Mouse (Mus musculus): ENCODE measurements around the gene Osbpl10. TPM values are rescaled to one million over a fixed set of nuclear protein-coding genes. Genes with fewer than 3 reads are reported as not detected.

Osbpl10 gene
- total and polyA plus RNA-seq, 3 experiments: 0.19 TPM; not detected in 2

GRCm38 (mm10) chr9:115230141-115230540, 251.8 kb downstream of the Osbpl10 start:
- Histone ChIP-seq H3K4me1 (ENCODE audit: control insufficient read depth in 1 of 2, insufficient read depth in 2 of 2) (peaks cover 0 to 11% of the 10 kb centered on the region in 2 experiments; a peak in 1 of 4 replicates), H3K9ac (ENCODE audit: insufficient read depth, low read depth) (no peak overlapping the region), H3K79me2 (replicated peaks; ENCODE audit: control insufficient read depth, extremely low read depth, insufficient read depth, poor library complexity, severe bottlenecking) (no peaks in the 10 kb centered on the region), H3K9me3 (replicated peaks; ENCODE audit: low read length) (no peaks in the 10 kb centered on the region), H3K4me3 (replicated peaks in 1 of 3; ENCODE audit: low read depth in 2 of 3, low read length in 2 of 3, poor library complexity in 1 of 3) (no peak overlapping the region), H3K27me3 (replicated peaks) (no peaks in the 10 kb centered on the region), H3K4me2 (ENCODE audit: insufficient read depth, low read depth, poor library complexity, severe bottlenecking) (no peak overlapping the region), H3K36me3 (replicated peaks in 1 of 2; ENCODE audit: control insufficient read depth in 1 of 2, insufficient read depth in 1 of 2, low read length in 1 of 2) (no peaks in the 10 kb centered on the region), H3K27ac (ENCODE audit: insufficient read depth, low read depth) (no peak overlapping the region)
- dilution Hi-C loops (cut with MboI; ENCODE audit: extremely low pct_ligation_motif_present, extremely low pct_unique_long_range_greater_than_20kb, low sequenced_read_pairs) (no loop called here), in situ Hi-C loops (cut with MboI; ENCODE audit: low pct_ligation_motif_present, low pct_unique_long_range_greater_than_20kb, low sequenced_read_pairs) (no loop called here)
- DNase-seq (ENCODE audit: extremely low read depth): no peak
- TF ChIP-seq IRF4 (IDR thresholded peaks at IDR 0.05; ENCODE audit: low read depth, low read length): no peak
- no peak for TF ChIP-seq ZMIZ1 (IDR thresholded peaks at IDR 0.05; ENCODE audit: low read depth, low read length)

GRCm38 (mm10) chr9:115231476-115231875, 253.1 kb downstream of the Osbpl10 start:
- DNase-seq (ENCODE audit: extremely low read depth): no peak
- Histone ChIP-seq H3K4me1 (ENCODE audit: control insufficient read depth in 1 of 2, insufficient read depth in 2 of 2) (peaks cover 0 to 11% of the 10 kb centered on the region in 2 experiments; a peak in 1 of 4 replicates), H3K9me3 (replicated peaks; ENCODE audit: low read length) (no peaks in the 10 kb centered on the region), H3K36me3 (replicated peaks in 1 of 2; ENCODE audit: control insufficient read depth in 1 of 2, insufficient read depth in 1 of 2, low read length in 1 of 2) (no peaks in the 10 kb centered on the region), H3K4me3 (replicated peaks in 1 of 3; ENCODE audit: low read depth in 2 of 3, low read length in 2 of 3, poor library complexity in 1 of 3) (no peak overlapping the region), H3K9ac (ENCODE audit: insufficient read depth, low read depth) (no peak overlapping the region), H3K79me2 (replicated peaks; ENCODE audit: control insufficient read depth, extremely low read depth, insufficient read depth, poor library complexity, severe bottlenecking) (no peaks in the 10 kb centered on the region), H3K4me2 (ENCODE audit: insufficient read depth, low read depth, poor library complexity, severe bottlenecking) (no peak overlapping the region), H3K27ac (ENCODE audit: insufficient read depth, low read depth) (no peak overlapping the region), H3K27me3 (replicated peaks) (no peaks in the 10 kb centered on the region)
- no peak for TF ChIP-seq BHLHE40 (IDR thresholded peaks at IDR 0.05; ENCODE audit: low read depth, low read length)
- no peak for TF ChIP-seq ZKSCAN1 (IDR thresholded peaks at IDR 0.05; ENCODE audit: borderline replicate concordance, low read depth, low read length)
- TF ChIP-seq HCFC1 (IDR thresholded peaks at IDR 0.05; ENCODE audit: low read depth, low read length): no peak
- no peak for TF ChIP-seq PAX5 (IDR thresholded peaks at IDR 0.05; ENCODE audit: low read length)
- no peak for TF ChIP-seq JUND (conservative IDR thresholded peaks at IDR 0.05; ENCODE audit: low read depth, low read length)
- TF ChIP-seq UBTF (IDR thresholded peaks at IDR 0.05; ENCODE audit: low read depth, low read length): no peak
- TF ChIP-seq TBP (conservative IDR thresholded peaks at IDR 0.05; ENCODE audit: low read depth, low read length): no peak
- no peak for TF ChIP-seq EP300 (IDR thresholded peaks at IDR 0.05; ENCODE audit: low read length)
- TF ChIP-seq ELF1 (IDR thresholded peaks at IDR 0.05; ENCODE audit: low read depth, low read length): no peak
- TF ChIP-seq CTCF (conservative IDR thresholded peaks at IDR 0.05 in 1 of 2, IDR thresholded peaks at IDR 0.05 in 1 of 2; ENCODE audit: low read depth in 2 of 2, low read length in 2 of 2): no peak
- TF ChIP-seq CHD1 (IDR thresholded peaks at IDR 0.05; ENCODE audit: low read depth, low read length): no peak
- TF ChIP-seq MAX (IDR thresholded peaks at IDR 0.05; ENCODE audit: low read length): no peak
- dilution Hi-C loops (cut with MboI; ENCODE audit: extremely low pct_ligation_motif_present, extremely low pct_unique_long_range_greater_than_20kb, low sequenced_read_pairs): no loop called here
- in situ Hi-C loops (cut with MboI; ENCODE audit: low pct_ligation_motif_present, low pct_unique_long_range_greater_than_20kb, low sequenced_read_pairs): no loop called here

DNA sequence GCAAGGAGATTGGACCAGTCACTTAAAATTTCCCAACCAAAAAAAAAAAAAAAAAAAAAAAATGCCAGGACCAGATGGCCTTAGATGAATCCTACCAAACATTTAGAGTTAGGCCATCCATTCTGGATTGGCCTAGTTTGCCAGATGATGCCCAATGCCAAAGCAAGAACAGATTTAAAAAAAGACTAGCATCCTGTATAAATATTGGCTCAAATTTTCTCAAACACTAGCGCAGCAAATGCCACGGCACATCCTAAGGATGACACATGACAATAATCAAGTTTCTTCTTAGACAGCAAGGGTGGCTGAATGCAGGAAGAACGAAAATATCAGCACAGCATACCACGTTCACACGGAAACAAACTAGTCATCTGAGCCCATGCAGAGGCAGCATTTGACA, 255.4 kb downstream of the Osbpl10 start:
- peaks cover 0 to under 1% of the 10 kb centered on the region in 2 experiments for H3K36me3 ChIP-seq (replicated peaks in 1 of 2; ENCODE audit: control insufficient read depth in 1 of 2, insufficient read depth in 1 of 2, low read length in 1 of 2)
- H3K4me3 ChIP-seq (replicated peaks in 1 of 3; ENCODE audit: low read depth in 2 of 3, low read length in 2 of 3, poor library complexity in 1 of 3): no peak overlapping the region
- no peak overlapping the region for H3K4me2 ChIP-seq (ENCODE audit: insufficient read depth, low read depth, poor library complexity, severe bottlenecking)
- peaks cover 0 to 11% of the 10 kb centered on the region in 2 experiments; a peak in 1 of 4 replicates for H3K4me1 ChIP-seq (ENCODE audit: control insufficient read depth in 1 of 2, insufficient read depth in 2 of 2)
- no peak for DNase-seq (ENCODE audit: extremely low read depth)
- no peaks in the 10 kb centered on the region for H3K79me2 ChIP-seq (replicated peaks; ENCODE audit: control insufficient read depth, extremely low read depth, insufficient read depth, poor library complexity, severe bottlenecking)
- no peak overlapping the region for H3K9ac ChIP-seq (ENCODE audit: insufficient read depth, low read depth)
- no peak overlapping the region for H3K27ac ChIP-seq (ENCODE audit: insufficient read depth, low read depth)
- H3K9me3 ChIP-seq (replicated peaks; ENCODE audit: low read length): no peaks in the 10 kb centered on the region
- in situ Hi-C loops (cut with MboI; ENCODE audit: low pct_ligation_motif_present, low pct_unique_long_range_greater_than_20kb, low sequenced_read_pairs) (no loop called here), dilution Hi-C loops (cut with MboI; ENCODE audit: extremely low pct_ligation_motif_present, extremely low pct_unique_long_range_greater_than_20kb, low sequenced_read_pairs) (no loop called here)
- H3K27me3 ChIP-seq (replicated peaks): no peaks in the 10 kb centered on the region
- TF ChIP-seq MAFK (IDR thresholded peaks at IDR 0.05; ENCODE audit: insufficient replicate concordance, low read length) (no peak), MXI1 (IDR thresholded peaks at IDR 0.05; ENCODE audit: low read depth, low read length) (no peak), SIN3A (IDR thresholded peaks at IDR 0.05; ENCODE audit: low read length) (no peak), NRF1 (IDR thresholded peaks at IDR 0.05; ENCODE audit: low read depth, low read length) (no peak), BHLHE40 (IDR thresholded peaks at IDR 0.05; ENCODE audit: low read depth, low read length) (no peak), CTCF (conservative IDR thresholded peaks at IDR 0.05 in 1 of 2, IDR thresholded peaks at IDR 0.05 in 1 of 2; ENCODE audit: low read depth in 2 of 2, low read length in 2 of 2) (no peak), E2F4 (IDR thresholded peaks at IDR 0.05; ENCODE audit: insufficient replicate concordance, low read depth, low read length) (no peak), IRF4 (IDR thresholded peaks at IDR 0.05; ENCODE audit: low read depth, low read length) (no peak), JUND (conservative IDR thresholded peaks at IDR 0.05; ENCODE audit: low read depth, low read length) (no peak), TCF12 (IDR thresholded peaks at IDR 0.05; ENCODE audit: low read depth, low read length) (no peak), MAX (IDR thresholded peaks at IDR 0.05; ENCODE audit: low read length) (no peak), POLR2AphosphoS2 (IDR thresholded peaks at IDR 0.05; ENCODE audit: low read depth, low read length) (no peak), CHD2 (IDR thresholded peaks at IDR 0.05; ENCODE audit: low read length) (no peak), RCOR1 (conservative IDR thresholded peaks at IDR 0.05; ENCODE audit: low read depth, low read length) (no peak), MEF2A (IDR thresholded peaks at IDR 0.05; ENCODE audit: borderline replicate concordance, low read depth, low read length) (no peak), JUN (IDR thresholded peaks at IDR 0.05; ENCODE audit: insufficient read depth, low read depth, low read length) (no peak), ZMIZ1 (IDR thresholded peaks at IDR 0.05; ENCODE audit: low read depth, low read length) (no peak), PAX5 (IDR thresholded peaks at IDR 0.05; ENCODE audit: low read length) (no peak), MYC (IDR thresholded peaks at IDR 0.05; ENCODE audit: low read depth, low read length) (no peak)

Data from CH12.LX (cell line).